Mouse (Mus musculus): ENCODE measurements around the gene Dnttip2.

Dnttip2 gene

DNA sequence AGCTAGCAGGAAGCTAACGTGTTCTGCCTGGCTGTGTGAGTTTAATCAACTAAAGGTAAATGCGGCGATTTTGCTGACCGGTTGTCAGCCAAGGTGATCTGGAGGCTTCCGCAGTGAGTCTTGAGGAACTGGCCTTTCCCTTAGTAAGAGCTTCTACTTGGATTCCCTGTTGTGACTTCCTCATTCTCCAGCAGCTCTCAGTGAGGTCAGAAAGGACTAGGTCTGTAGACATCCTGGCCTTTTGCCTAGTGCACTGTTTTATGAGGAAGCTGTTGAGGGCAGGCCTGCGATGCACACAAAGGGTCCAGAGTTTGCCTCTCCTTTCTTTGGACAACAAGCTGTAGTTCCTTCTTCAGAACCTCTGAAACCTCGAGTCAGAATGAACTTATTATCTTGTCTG is 16.5 kb downstream of the Dnttip2 start:
- no peak for DNase-seq (ENCODE audit: low read depth, low spot score)

DNA sequence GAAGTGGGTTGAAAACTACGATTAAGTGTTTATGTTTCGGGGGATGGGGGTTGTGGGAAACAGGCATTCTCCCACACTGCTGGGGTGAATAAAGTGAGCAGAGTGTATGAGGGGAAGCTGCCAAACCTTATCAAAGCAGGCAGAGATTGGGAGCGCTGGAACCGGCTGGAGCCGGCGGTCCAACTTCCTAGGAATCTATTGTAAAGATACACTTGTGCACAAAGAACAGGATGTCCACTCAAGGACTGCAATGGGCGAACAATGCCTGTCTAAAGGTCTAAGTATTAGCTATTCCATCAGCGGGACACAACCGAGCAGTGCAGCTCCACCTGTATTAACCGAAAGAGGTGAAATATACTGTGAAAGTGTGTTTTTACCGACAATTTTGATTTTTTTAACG is 17.6 kb downstream of the Dnttip2 start:
- no peak for DNase-seq (ENCODE audit: low read depth, low spot score)

DNA sequence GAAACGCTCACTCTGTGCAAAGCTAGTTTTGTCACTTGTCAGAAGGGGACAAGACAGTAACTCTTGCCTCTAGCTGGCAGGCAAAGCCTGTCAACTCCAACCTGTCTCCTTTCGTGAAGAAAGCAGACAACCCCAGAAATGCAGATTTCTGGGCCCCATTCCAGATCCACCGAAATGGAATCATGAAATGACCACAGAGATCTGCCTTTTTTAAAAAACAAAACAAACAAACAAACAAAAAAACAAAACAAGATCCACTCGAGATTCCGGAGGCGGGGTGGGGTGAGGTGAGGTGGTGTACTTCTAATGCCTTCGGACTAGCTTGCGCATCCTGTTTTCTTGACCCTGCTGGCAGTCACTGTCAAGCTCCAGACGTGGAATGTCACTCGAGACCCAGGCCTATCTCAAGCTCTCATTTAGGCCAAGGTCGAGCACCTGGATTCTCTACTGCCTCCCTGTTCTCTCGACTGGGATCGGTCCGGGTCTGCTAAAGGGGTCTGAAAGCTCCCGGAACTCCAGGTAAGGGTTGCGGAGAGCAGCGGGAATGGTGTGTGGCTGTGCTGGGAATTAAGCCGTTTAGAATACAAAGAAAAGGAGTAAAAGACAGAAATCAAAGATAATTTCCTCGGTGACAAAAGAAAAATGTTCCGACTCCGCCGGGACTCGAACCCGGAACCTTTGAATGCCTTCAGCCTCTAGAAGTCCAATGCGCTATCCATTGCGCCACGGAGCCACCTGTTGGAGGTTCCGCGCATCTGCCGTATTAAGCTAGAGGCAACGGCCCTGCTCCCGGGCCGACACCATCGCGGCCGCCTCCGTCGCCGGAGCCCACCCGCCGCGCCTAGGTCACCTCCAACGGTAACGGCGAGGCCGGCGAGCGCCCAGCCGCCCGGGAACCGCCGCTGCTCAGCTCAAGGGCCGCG is 18.4 kb downstream of the Dnttip2 start:
- peak; percentile 96 for DNase-seq (ENCODE audit: low read depth, low spot score)

DNA sequence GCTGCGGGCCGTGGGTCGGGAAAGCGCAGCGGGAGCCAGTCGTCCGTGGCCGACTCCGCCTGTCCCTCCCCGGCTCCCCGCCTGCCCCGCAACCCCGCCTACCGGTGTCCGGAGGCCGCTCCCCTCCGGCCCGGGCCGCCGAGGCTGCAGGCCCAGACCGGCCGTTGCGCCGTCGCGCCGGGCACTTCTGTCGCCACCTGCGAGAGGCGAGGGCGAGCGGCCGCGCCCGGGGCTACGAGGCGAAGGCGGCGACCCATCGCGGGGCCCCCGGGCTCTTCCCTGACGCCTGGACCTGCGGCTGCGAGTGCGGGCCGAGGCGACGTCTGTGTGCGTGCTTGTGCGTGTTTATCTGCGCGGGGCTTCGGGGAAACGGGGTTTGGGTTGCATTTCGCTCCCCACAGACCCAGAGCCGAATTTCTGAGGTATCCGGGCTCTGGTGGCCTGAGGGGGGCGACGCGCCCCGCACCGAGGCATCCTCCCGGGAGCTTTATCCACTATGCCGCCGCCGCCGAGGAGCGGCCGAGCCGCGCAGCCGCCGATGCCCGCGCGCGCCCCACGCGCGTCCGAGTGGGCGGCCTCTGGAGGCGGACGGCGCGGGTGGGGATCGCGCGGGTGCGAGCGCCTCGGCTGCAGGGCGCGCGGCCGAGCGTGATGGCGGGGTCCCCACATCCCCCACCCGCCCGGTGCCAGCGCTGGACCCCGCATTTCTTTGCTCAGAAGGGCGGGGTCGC is 19.2 kb downstream of the Dnttip2 start:
- DNase-seq (ENCODE audit: low read depth, low spot score), result no peak

DNA sequence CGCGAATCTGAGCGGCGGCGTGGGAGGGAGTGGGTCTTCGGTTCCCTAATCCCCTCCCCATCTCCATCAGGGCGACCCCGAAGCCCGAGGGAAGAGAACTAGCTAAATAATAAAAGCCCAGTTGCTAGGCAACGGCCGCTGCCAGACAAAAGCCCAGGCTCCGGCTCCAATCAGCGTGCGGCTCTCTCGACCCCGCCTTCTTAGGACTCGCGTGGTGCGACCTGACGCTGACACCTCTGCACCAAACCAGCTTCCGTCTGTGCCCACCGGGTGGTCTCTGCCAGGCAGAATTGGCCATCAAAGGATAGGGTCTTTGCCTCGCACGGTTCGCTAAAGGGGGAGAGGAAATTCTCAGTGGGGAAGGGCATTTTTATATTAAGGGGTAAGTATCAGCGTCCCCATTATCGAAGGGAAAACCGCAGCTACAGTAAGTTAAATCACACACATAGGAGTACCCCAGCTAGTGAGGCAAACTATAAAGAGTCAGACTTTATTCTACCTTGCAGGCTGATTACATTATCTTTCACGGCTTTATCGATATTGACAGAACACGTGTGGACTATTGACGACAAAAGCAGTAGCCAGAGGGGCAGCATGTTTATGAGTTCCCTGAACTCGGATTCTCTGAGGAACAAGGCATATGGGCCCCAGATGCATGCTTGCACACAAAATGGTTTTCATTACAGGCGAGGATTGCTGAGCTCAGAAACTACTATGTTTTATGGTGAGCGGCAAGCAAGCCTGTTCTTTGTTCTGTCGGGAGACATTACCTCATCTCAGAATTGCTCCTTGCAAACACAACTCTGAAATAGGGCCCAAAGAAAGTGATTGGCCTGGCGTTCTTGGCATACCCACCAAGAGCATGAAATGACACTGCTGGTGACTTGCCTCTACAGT is 20.0 kb downstream of the Dnttip2 start, which contains the start of gene Bcar3:
Gene Bcar3 (plus strand): TSS at position 183 of the 897 bp plus-strand sequence.
- DNase-seq (ENCODE audit: low read depth, low spot score), result peak; percentile 95

DNA sequence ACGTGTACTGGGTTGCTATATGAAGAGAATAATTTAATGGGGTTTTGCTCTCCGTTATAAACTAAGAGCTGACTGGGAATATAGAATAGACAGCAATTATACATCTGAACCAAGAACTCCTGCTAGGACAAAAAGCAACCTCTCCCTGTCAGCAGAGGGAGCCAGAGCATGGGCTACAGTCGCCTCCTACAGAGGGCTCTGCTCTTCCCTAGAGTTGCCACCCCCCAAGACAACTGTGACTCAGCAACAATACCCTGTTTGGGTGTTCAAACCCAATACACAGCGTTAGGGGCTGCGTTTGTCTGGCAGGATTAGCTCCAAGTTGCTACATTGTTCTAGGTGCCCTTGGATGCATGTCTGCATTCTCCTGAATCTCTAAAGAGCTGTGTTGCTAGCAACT is 21.3 kb downstream of the Dnttip2 start:
- DNase-seq (ENCODE audit: low read depth, low spot score), result peak; percentile 77

DNA sequence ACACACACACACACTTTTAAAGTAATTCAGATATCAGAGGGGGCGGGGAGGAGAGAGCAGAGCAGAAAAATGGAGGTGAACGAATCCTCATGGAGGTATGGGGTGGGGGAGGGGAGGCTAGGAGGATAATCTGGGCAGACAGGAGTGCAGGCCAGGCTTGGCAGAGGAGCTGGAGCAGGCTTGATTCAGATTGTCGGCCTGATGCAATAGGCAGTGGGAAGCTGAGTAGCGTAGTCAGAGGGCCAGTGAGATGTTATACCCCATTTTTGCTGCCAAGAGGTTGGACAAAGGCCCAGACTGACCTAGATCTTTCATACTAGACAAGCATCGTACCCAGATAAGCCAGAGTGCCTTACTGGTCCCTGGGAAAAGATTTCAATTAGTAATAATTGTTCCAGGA is 22.8 kb downstream of the Dnttip2 start:
- DNase-seq (ENCODE audit: low read depth, low spot score), result no peak

DNA sequence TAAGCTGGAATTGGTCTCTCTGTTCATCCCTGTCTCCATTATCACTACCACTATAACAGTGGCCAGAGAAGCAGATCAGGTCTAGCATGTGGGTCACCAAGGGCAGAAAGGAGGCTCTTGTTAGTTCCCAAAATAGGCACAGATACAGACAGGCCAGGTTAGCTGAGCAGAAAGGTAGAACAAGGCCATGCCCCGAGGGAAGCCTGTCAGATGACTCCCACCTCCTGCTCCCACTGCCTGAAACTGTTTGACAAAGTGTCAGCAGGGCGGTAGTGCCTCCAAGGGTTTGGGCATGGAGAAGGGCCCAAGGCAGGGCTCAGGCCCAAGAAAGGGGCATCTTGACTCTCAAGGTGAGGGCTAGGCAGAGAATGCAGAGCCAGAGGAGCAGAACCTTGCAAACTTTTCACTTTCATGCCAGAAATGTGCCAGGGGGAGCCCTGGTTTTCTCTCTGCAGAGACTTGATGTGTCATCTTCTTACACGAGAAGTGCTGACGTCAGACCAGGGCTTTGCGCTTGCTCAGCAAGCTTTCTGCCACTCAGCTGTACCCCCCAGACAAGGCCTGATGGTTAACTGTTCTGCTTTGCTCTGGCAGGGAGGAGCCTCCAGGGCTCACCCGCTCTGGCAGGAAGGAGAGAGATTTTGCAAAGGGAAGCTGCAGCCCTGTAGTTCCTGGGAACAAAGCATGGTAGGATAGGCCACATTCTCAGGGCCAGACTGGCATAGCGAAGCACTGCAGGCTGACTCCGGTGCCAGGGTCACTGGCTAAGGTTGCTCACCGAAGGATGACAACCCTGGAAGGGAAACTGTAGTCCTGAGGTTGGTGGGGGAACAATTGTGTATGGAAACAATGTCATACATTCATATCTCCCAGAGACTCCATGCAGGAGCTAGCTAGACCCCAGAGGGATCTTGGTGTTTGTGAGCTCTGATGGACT is 27.1 kb downstream of the Dnttip2 start:
- DNase-seq (ENCODE audit: low read depth, low spot score), result no peak

DNA sequence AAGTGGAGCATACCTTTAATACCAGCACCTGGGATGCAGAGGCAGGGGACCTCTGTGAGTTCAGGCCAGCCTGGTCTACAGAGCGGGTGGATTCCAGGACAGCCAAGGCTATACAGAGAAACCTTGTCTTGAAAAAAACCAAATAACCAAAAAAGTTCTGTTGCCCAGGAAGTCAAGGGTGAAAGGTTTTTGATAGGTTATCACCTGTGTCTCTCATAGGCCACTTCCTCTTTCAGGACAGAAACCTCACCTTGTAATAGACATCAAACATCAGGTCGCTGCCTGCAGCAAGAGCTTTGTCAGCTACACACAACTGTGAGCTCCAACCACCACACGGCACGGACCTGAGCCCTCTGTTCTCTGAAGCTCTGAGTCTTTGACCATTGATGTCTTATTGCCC is 30.4 kb downstream of the Dnttip2 start:
- no peak for DNase-seq (ENCODE audit: low read depth, low spot score)

DNA sequence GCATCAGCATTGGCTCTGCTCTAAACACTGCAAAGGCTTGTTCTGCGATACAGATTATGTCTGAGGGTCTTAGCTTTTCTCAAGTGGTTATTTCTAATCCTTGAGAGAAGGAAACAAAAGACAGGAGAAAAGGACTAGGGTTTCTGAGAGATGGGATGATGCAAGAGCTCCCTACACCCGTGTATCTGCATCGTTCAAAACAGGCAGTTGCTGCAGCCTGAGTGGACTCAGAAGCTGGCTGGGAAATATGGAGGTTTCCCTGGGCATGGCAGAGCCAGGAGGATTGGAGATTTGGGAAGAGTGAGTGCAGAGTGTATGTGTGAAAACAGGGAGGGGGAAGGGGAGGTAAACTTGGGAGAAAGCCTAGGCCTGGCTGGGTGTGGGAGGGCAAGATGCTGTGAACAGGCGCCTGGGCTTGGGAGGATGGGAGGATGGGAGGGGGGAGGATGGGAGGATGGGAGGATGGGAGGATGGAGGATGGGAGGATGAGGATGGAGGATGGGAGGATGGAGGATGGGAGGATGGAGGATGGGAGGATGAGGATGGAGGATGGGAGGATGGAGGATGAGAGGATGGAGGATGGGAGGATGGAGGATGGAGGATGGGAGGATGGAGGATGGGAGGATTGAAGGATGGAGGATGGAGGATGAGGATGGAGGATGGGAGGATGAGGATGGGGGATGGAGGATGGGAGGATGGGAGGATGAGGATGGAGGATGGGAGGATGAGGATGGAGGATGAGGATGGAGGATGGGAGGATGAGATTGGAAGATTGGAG is 33.9 kb downstream of the Dnttip2 start:
- DNase-seq (ENCODE audit: low read depth, low spot score), result peak; percentile 34

DNA sequence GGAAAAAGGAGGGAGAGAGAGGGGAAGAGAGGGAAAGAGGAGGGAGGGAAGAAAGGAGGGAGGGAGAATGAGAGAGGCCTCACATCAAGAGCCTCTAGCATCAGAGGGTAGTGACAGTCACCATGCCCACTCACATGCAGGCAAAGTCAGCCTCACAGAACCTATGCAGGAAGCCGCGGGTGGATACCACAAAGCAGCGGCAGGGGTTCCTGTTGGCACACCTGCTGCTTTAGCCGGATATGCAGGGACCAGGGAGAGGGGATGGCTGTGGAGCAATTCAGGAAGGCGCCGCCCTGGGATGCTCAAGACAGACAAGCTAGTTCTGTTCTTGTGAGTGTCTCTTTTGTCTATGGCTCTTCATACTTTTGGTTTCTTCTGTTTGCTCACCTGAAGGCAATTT is 34.8 kb downstream of the Dnttip2 start:
- DNase-seq (ENCODE audit: low read depth, low spot score), result peak; percentile 21

DNA sequence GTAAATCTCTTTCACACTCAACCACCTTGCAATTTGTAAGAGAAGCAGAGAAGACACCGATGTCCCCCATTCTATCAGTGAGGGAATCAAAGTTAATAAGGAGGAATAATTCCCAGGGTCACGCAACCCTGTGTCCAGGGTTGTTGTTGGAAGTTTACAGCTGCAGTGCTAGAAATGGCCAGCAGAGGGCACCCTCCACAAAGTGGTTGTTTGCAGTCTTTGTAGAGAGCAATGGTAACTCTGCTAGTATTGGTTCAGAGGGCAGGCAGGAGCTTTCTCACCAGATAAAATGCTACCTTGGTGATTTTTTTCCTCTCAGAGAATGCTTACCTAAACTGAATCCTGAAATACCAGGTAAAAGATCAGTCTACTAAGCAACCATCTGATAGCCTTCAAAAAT is 37.9 kb downstream of the Dnttip2 start:
- DNase-seq (ENCODE audit: low read depth, low spot score), result peak; percentile 78

DNA sequence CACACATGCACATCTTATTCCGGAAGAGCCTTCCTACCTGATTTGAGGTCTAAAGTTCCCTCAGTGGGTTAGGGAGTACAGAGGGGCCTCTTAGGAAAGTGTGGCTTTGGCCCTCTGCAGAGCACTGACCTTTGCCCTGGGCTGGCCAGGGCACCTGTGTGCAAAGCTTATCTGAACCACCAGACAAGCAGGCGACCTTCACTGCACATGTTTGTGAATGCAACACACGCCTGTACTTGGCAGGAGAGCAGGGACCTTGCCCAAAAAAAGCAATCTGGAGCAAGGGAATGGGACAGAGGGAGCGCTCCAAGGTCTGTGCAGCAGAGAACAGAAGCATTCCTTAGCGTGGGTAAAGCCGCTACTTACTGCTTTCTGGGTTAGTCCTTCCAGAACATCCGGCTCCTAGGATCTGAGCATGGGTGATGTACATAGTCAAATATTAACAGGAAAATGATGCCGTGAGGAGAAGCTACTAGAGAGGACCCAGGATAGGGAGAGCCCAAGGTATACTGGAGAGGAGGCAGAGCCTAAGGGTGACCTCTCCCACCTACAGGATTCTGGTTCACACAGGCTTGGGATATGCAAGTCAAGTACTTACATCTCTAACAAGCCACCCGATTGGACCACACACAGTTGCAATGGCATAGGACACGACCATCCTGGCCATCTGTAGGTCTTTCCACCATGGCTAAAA is 38.9 kb downstream of the Dnttip2 start:
- DNase-seq (ENCODE audit: low read depth, low spot score), result no peak

DNA sequence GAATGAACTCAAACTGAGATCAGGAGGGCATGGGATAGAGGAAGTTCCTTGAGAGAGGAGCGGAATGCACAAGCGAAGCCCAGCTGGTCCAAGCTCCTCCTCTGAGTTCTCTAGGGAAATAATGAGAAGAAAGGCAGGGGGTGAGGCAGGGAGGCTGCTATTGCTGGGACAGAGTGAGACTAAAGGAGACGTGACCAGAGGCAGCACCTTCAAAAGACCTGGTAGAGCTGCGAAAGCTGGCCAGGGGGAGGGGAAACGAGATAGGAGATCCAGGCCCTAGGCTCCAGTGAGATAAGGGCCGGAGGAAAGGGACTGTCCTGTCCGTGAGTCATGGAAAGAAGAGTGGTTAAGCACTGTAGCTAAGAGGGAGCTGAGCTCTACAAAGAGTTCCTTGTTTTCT is 39.7 kb downstream of the Dnttip2 start:
- no peak for DNase-seq (ENCODE audit: low read depth, low spot score)

DNA sequence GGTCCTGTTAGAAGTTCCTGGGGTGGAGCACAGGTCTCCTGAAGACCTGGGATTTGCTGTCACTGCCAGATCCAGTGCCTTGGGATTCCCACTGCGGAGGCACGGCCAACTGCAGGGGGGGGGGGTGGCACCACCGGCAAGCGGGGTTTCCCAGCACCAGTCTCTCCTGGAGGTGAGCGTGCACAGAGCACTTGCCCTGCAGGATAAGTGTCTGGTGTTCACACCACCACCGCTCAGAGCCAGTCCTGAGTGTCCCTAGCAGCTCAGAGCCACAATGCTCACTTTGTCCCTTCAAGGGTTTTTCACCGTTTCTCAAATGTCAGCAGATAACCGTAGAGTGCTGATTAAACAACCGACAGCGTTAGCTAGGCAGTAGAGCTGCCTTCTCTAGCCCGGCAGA is 42.4 kb downstream of the Dnttip2 start:
- DNase-seq (ENCODE audit: low read depth, low spot score), result no peak

DNA sequence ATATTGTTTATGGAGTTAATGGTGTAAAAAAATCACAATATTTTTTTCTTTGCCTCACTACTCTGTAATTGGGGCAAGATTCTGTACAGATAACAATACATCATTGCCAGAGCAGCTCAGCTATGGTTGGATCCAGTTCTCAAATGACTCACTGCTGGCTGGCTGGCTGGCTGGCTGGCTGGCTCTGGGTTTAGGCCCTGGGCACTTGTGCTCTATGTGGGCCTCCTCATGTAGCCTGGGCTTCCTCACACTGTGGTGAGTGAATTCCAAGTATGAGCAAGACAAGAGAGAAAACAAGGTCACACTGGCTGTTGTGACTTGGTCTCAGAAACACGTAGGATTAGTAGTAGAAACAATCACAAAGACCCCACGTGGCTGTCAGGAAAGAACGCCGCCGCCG is 43.2 kb downstream of the Dnttip2 start:
- DNase-seq (ENCODE audit: low read depth, low spot score), result no peak

DNA sequence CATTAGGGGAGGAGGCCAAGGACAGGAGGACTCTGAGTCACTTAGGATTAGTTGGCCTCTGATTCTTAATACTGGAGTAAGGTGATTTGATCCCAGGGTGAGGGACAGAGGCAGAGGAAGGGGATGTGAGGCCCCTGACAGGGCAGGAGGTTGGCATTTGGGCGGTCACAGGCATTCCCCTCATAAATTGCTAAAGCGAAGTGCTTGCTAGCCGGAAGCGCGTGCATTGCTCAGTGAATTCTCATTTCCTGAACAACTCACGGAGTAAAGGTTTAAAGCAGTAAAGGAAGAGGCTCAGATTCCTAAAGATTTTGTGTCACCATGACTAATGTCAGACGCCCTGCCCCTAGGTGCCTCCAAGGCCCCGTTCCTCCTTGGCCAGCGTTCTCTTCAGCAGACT is 48.0 kb downstream of the Dnttip2 start:
- no peak for DNase-seq (ENCODE audit: low read depth, low spot score)

DNA sequence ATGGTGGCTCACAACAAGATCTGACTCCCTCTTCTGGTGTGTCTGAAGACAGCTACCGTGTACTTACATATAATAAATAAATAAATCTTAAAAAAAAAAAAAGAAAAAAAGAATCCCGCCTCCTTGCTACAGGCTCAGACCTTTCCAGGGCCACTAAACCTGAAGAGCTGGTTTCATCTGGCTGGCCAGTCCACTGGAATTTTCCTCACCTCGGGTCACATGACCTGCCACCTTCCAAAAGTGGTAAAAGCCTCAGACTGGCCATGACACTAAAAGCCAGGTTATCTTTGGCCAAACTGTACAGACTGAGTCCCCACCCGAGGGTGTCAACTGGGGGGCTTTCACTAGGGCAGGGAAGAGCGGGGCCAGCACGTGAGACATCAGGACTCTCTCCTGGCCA is 49.7 kb downstream of the Dnttip2 start:
- no peak for DNase-seq (ENCODE audit: low read depth, low spot score)

DNA sequence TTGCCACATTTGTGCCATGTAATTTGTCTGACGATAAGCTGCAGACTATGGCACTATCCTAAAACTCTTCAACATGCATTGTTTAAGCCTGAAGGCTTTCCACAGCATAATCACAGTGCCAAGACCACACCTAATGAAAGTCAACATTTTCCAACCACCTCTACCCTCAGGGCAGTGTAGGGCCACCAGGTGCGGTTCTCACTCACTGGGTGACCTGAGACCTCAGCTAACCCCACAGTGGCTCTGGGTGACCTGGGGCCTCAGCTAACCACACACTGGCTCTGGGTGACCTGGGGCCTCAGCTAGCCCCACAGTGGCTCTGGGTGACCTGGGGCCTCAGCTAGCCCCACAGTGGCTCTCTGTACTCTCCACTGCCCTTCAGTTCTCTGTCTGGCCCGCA is 50.3 kb downstream of the Dnttip2 start:
- DNase-seq (ENCODE audit: low read depth, low spot score), result no peak
